Mouse (Mus musculus): ENCODE results near the gene Papola.

Gene Papola

DNA sequence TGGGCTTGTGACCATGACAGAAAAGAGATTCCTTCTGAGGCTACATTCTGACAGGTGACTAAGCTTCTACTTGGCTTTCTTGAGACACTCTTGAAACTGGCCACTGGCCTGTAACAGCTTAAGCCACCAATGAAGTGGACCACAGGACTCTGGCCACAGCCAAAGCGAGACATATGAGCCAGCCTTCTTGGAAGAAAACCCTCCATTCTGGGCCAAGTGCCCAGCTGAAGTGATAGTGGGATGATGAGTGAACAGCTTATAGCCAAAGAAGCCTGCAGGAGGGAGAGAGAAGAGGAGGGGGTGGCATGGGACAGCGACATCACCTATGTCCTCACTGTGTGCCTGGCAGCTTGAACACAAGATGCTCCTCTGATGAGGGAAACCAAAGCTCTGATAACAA lies 83.2 kb downstream of the Papola start:
- no peak for DNase-seq

DNA sequence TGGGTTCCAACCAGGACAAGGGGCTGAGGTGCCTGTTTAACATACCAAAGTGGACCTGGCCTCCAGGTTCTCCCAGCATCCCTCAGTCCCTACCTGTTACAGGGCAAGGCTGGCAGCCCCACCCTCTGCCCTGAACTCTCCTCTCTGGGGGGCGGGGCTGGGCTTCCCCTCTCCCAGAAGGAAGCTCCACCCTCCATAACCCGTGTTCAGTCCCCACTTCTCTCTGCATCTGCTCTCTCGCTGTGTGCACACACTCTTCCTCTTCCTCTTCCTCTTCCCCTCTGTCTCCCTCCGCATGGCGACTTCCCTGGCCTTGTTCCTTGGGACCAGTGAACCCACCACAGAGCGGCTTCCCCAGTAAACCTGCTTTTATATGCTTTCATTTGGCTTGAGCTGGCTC lies 84.7 kb downstream of the Papola start:
- DNase-seq, result no peak

DNA sequence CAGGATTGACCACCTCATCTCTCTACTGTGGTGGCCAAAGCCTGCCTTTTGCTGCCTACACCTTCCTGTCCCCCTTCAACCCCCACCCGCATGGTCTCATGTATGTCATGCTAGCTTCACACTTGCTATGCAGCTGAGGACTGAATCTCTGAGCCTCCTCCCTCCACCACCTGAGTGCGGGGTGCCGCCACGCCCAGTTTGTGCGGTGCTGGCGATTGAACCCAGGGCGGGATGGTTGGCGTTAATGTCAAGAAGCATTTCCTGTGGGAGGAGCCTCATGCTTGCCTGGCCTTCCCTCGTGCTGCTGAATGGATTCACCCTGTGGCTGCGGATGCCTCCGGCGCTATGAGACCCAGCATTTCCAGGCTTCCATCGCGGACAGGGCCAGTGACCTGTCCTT lies 85.2 kb downstream of the Papola start:
- no peak for DNase-seq

DNA sequence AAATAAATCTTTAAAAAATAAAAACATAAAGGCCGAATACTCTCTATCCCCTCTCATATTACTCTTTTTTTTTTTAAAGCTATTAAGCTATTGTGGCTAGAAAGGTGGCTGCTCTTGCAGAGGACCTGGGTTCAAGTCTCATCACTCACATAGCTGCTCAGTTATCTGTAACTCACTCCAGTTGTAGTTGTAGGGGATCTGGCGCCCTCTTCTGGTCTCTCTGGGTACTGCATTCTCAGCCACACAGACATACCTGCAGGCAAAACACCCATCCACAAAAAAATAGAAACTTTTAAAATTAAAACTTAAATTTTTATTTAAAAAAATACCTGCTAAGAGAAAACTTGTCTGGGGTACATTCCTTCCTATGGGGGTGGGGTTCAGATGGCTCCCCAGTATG lies 88.8 kb downstream of the Papola start:
- peak in 1 of 2 experiments; percentile 30 for DNase-seq

DNA sequence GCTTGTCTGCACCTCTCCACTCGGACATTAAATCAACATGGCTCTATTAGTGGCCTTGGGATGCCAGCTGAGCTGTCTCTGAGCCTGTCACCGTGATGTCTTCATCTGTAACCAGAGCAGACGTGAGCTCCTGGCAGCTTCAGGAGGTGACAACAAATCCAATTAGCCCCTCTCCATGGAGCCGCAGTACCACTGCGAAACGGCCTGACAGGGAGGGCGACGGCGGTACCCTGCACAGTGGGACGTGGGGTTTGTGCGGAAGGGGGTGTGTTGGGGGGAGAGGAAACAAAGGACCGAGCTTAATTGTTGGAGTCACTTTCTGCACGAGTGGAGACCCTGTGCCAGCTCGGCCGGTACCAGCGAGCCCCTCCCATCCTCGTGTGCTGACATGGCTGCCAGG lies 90.6 kb downstream of the Papola start:
- no peak for DNase-seq

DNA sequence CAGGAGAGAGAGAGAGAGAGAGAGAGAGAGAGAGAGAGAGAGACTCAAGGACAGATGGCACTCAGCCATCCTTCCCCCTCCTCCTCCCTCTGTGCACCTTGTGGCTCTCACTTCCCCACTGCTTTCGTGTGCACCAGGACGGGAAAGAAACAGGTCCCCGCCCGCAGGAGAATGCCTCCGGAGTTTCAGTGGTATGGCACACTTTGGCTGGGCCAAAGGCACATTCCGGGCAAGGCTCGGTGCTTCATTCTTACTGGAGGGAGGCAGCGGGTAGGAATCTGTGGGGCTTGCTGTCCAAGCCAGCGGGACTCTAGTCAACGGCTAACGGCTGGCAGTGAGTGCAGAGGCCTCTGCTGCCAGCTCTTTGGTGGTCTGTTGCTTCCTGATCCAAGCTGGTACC lies 92.0 kb downstream of the Papola start:
- peak; percentile 34 to 54 for DNase-seq

DNA sequence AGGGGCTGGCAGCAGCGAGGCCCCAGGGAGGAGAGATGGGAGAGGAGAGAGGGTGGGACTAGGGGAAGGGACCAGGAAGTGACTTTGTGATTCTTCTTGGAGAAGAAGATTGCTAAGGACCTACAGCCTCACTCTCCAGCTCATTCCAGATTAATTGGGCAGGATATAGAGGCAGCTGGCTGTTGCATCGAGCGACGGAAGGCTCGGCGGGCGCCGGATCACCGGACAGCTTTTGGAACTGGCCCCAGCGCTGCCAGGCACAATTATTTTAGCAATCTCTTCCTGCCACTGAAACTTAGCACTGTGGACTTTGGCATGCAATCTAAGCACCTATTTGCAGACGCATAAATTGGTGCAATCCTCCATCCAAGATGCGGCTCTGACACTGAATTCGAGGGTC lies 92.4 kb downstream of the Papola start:
- no peak for DNase-seq

DNA sequence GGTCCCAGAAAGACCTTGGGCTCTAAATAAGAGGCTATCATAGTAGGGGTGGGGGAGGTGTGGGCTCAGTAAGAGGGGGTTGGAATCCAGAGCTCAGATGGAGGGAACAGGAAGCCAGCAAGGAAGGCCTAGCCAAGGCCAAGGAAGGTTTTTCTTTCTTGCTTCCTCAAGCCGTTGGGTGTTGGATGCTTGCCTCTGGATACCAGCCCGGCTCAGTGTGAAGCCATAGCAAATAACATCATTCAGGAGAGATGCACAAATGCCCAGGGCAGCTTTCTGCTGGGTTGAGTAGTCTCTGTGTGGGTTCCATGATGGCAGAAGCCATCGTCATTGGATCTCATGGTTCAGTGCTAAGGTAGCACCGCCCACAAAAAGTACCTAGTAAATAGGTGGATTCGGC lies 94.3 kb downstream of the Papola start:
- DNase-seq, result no peak

DNA sequence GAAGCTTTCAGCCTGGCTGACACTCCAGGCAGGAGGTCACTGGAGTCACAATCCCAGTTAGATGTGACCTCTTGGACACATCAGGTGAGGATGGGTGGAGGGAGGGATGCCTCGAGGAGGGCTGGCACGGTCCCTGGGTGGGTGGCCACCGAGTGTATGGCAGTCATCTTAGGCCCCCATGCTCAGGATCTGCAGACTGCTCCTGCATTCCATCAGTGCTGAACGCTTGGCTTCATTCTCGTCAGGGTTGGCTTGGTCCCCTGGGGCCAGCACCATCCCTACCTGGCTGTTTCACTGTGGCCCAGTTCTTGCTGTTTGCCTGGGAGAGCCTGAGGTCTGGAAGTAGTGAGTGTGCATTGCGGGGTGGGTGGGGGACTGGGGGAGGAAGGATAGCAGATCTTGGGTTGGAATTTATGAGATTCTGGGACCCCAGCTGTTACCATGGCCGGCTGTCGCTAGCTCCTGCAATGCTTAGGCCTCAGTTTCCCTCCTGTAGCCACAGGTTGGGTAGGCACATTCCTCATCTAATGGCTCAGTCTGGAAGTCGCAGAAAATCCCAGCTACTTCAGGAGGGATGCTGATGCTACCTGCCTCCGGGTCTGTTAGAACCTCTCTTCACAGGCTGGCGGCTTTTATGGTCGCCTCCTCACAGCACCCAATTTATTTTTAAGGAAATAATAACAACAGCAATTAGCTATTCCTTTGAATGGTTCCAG lies 99.5 kb downstream of the Papola start:
- no peak for DNase-seq

DNA sequence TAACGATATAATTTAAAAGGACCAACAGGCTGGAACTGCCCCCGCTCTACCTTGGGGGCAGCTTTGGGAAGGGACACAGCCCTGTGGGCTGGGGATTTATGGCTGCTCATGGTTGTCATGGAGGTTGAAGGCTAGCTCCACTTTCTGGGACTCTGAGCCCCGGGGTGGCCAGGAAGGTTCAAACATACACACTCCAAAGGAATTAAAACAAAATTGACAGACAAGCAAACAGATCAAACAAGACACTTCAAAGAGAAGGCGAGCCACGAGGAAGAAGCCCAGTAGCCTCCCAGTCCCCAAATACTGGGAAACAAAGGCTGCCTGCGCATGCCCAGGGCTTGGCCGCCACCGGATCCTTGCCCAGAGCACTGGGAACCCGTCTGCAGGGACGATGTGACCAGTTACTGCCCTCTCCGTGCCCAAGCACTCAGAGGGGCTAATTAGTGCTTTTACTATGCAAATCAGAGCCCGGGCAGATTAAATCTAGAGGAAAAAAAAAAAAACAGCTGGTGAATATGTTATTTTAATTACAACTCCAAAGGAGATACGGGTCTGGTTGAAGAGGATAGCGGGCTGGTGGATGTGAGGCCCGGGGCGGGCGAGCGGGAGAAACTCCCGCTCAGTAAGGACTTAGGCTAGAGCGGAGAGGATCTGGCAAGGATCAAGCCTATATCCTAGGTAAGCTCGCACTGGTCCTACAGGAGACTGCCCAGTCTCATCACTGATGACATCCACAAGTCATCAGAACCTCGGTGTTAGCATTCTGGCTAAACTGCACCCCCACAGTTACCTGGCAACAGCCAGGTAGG lies 100.2 kb downstream of the Papola start:
- peak; percentile 22 to 56 for DNase-seq

All from kidney, postnatal 25 days (tissue).